Mouse (Mus musculus): ENCODE measurements around the gene Fkbpl.

DNA sequence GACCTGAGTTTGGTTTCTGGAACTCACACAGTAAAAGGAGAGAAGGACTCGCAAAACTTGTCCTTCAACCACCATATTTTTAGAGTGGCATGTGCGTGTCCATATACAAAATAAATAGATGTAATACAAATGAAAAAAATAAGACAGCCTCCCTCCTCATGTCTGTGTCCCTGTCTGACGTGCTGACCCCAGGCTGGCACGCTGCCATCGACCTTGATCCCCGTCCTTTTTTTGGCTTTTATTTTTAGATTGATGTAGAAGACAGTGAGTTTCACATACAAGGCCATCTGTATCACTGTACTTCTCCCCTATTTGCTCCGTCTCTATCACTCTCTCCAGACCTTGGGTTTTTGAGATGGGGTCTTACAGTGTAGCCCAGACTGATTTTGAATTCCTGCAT lies 19.9 kb downstream of the Fkbpl start:
- TF ChIP-seq BHLHE40 (IDR thresholded peaks at IDR 0.05; ENCODE audit: borderline replicate concordance, low read depth, low read length) (no peak), RAD21 (IDR thresholded peaks at IDR 0.05; ENCODE audit: low read depth, low read length) (no peak), E2F4 (IDR thresholded peaks at IDR 0.05; ENCODE audit: borderline replicate concordance, low read depth, low read length) (no peak), GATA1 (IDR thresholded peaks at IDR 0.05; ENCODE audit: low read depth, low read length) (no peak)
